Mouse (Mus musculus) lung, postnatal 0 days (tissue): ENCODE measurements at regions not wholly inside any gene's neighbourhood (a gene's known extent, or its start where the extent isn't known, plus 50 kb on each side); places are given as distances from the start of the nearest gene placed in this dataset.

Experiments
- CTCF ChIP-seq: IDR thresholded peaks from 2 replicates; pipeline ENCODE4 v1.5.1; 2016; ENCODE audit warnings: antibody characterized with exemption, mild to moderate bottlenecking
- EP300 ChIP-seq: IDR thresholded peaks from 2 replicates; pipeline ENCODE4 v1.6.1; 2016; ENCODE audit warnings: antibody characterized with exemption, mild to moderate bottlenecking, control low read depth

- TF ChIP-seq CTCF (no peak), EP300 (no peak)
These were observed 120.6 kb upstream of the Ajap1 start for GRCm38 (mm10) chr4:153603056-153603840.
